Mouse (Mus musculus) layer of hippocampus, postnatal 25 days (tissue): ENCODE data around the gene Abcc12. TPM values are rescaled to one million over a fixed set of nuclear protein-coding genes. Genes with fewer than 3 reads are reported as not detected.

ENCODE experiments used
- DNase-seq, 2 experiments: peaks; one replicate each; pipeline ENCODE4 v3.0.0; 2022; ENCODE audit warnings: mixed read lengths in 2 of 2, low spot score in 1 of 2; ENCODE audit errors: extremely low spot score in 1 of 2
- total RNA-seq, 2 experiments: library from RNA; stranded (reverse); gene quantifications; 2 replicates each; pipeline ENCODE4 v1.2.3; 2021

Abcc12 gene
- under 1 TPM; 0.25 to 0.42 TPM for total RNA-seq

GRCm38 (mm10) chr8:86580458-86580857 is at the start of gene Abcc12:
TSS of gene Abcc12 (minus strand) at chr8:86580686.
- no peak for DNase-seq

GRCm38 (mm10) chr8:86630212-86630611 is 49.7 kb upstream of the Abcc12 start:
- DNase-seq, result no peak

GRCm38 (mm10) chr8:86624915-86625314 is 44.4 kb upstream of the Abcc12 start:
- DNase-seq, result no peak

- peak; percentile 87 to 93 for DNase-seq
Observed at GRCm38 (mm10) chr8:86623911-86624731, 43.6 kb upstream of the Abcc12 start, which contains the start of gene Lonp2. TSS of gene Lonp2 (plus strand) at chr8:86624043.

- DNase-seq, result no peak
Observed at GRCm38 (mm10) chr8:86623551-86623910, 43.0 kb upstream of the Abcc12 start.

- DNase-seq, result no peak
Observed at GRCm38 (mm10) chr8:86617759-86618387, 37.4 kb upstream of the Abcc12 start.

- DNase-seq, result no peak
Observed at GRCm38 (mm10) chr8:86615095-86615769, 34.7 kb upstream of the Abcc12 start.

- DNase-seq, result no peak
Observed at GRCm38 (mm10) chr8:86613798-86614197, 33.3 kb upstream of the Abcc12 start.

GRCm38 (mm10) chr8:86604676-86605075 is 24.2 kb upstream of the Abcc12 start:
- no peak for DNase-seq

- no peak for DNase-seq
Observed at GRCm38 (mm10) chr8:86603174-86603573, 22.7 kb upstream of the Abcc12 start.

GRCm38 (mm10) chr8:86600311-86600710 is 19.8 kb upstream of the Abcc12 start:
- DNase-seq, result no peak

- DNase-seq, result no peak
Observed at GRCm38 (mm10) chr8:86599299-86599698, 18.8 kb upstream of the Abcc12 start.

- DNase-seq, result no peak
Observed at GRCm38 (mm10) chr8:86597681-86598080, 17.2 kb upstream of the Abcc12 start.

GRCm38 (mm10) chr8:86595671-86596070 is 15.2 kb upstream of the Abcc12 start:
- no peak for DNase-seq

GRCm38 (mm10) chr8:86594159-86594796 is 13.8 kb upstream of the Abcc12 start:
- DNase-seq, result no peak

GRCm38 (mm10) chr8:86593099-86593498 is 12.6 kb upstream of the Abcc12 start:
- DNase-seq, result no peak

- DNase-seq, result no peak
Observed at GRCm38 (mm10) chr8:86588338-86588737, 7.9 kb upstream of the Abcc12 start.

GRCm38 (mm10) chr8:86586642-86587041 is 6.2 kb upstream of the Abcc12 start:
- DNase-seq, result no peak

GRCm38 (mm10) chr8:86586058-86586457 is 5.6 kb upstream of the Abcc12 start:
- DNase-seq, result no peak

- DNase-seq, result peak; percentile 52 to 77
Observed at GRCm38 (mm10) chr8:86585532-86585931, 5.0 kb upstream of the Abcc12 start.

GRCm38 (mm10) chr8:86585118-86585517 is 4.6 kb upstream of the Abcc12 start:
- DNase-seq, result peak; percentile 71 to 92
